In genomic region chr1:134411706-134412629, GRCm38 (mm10) we compare ENCODE assay signal across 28 mouse cellular contexts. TPM values are rescaled to one million over a fixed set of nuclear protein-coding genes. Genes with fewer than 3 reads are reported as not detected.
DNase-seq lines count a peak whose midpoint lies in the region; ATAC-seq and TF ChIP-seq lines count a peak whose summit lies in the region.
"Had no signal": no experiment of that assay in that cellular context is flagged by ENCODE, and none has a peak within 500 bp of the region (broad histone marks: within the 10 kb centered on the region; RNA-seq: fewer than 3 reads in every experiment).

No protein-coding gene starts in this region.

- WGBS in liver, postnatal 0 days (ENCODE audit: insufficient replicate concordance), result 84% methylated on average over 9 of the region's 9 CpGs
- WGBS in liver, embryonic 12.5 days (ENCODE audit: insufficient replicate concordance), result 85% methylated on average over 9 of the region's 9 CpGs

- no peak overlapping the region for H3K4me2 ChIP-seq in liver, postnatal 0 days (ENCODE audit: low read depth, low read length)
- H3K4me2 ChIP-seq in liver, embryonic 12.5 days, result no peak overlapping the region
- peak overlapping the region; percentile 57 for H3K4me2 ChIP-seq in myocyte (ENCODE audit: low read depth)
- H3K4me2 ChIP-seq: heart, embryonic 12.5 days; hindbrain, embryonic 13.5 days; kidney, embryonic 15.5 days had no signal

- peaks cover 26% of the 10 kb centered on the region for H3K36me3 ChIP-seq in liver, postnatal 0 days (replicated peaks; ENCODE audit: insufficient read depth, low read length)
- peaks cover 51% of the 10 kb centered on the region for H3K36me3 ChIP-seq in liver, embryonic 12.5 days
- H3K36me3 ChIP-seq in myocyte (ENCODE audit: control insufficient read depth, insufficient read depth), result peaks cover 61% of the 10 kb centered on the region

- no peak overlapping the region for H3K9ac ChIP-seq in liver, postnatal 0 days (replicated peaks)
- H3K9ac ChIP-seq in liver, embryonic 12.5 days, result no peak overlapping the region
- H3K9ac ChIP-seq: heart, embryonic 12.5 days; hindbrain, embryonic 13.5 days; kidney, embryonic 15.5 days had no signal

- peak; percentile 36 for TF ChIP-seq CTCF in liver, postnatal 0 days (IDR thresholded peaks at IDR 0.05; ENCODE audit: low read depth)

- no peak overlapping the region for H3K27ac ChIP-seq in liver, postnatal 0 days (ENCODE audit: low read depth)
- no peak overlapping the region for H3K27ac ChIP-seq in liver, embryonic 12.5 days
- H3K27ac ChIP-seq: hindbrain, embryonic 13.5 days; kidney, embryonic 15.5 days had no signal

- H3K79me2 ChIP-seq in myocyte (ENCODE audit: control insufficient read depth, insufficient read depth), result peaks cover 36% of the 10 kb centered on the region

- TF ChIP-seq POLR2A in myocyte (IDR thresholded peaks at IDR 0.05; ENCODE audit: insufficient read length, low read depth), result no peak

- H3K4me1 ChIP-seq in liver, postnatal 0 days (ENCODE audit: insufficient read depth), result peaks cover 15% of the 10 kb centered on the region
- peaks cover 22% of the 10 kb centered on the region for H3K4me1 ChIP-seq in liver, embryonic 12.5 days

- ATAC-seq in liver, postnatal 0 days, result no peak
- no peak for ATAC-seq in liver, embryonic 12.5 days
- ATAC-seq: Patski had no signal

- no peaks in the 10 kb centered on the region for H3K27me3 ChIP-seq in liver, postnatal 0 days (ENCODE audit: insufficient read depth, low read length)
- no peaks in the 10 kb centered on the region for H3K27me3 ChIP-seq in liver, embryonic 12.5 days (replicated peaks)
- no peaks in the 10 kb centered on the region for H3K27me3 ChIP-seq in myocyte (ENCODE audit: control insufficient read depth, insufficient read depth, insufficient read length)
- H3K27me3 ChIP-seq: CH12.LX; heart, embryonic 12.5 days; hindbrain, embryonic 13.5 days; kidney, embryonic 15.5 days; Patski had no signal

- H3ac ChIP-seq in myocyte (ENCODE audit: control insufficient read depth, insufficient read length), result no peak overlapping the region

- H3K4me3 ChIP-seq in liver, postnatal 0 days (ENCODE audit: low read depth, low read length), result no peak overlapping the region
- no peak overlapping the region for H3K4me3 ChIP-seq in liver, embryonic 12.5 days
- no peak overlapping the region for H3K4me3 ChIP-seq in myocyte
- H3K4me3 ChIP-seq: heart, embryonic 12.5 days; hindbrain, embryonic 13.5 days; kidney, embryonic 15.5 days had no signal

- TF ChIP-seq EP300 in liver, postnatal 0 days (IDR thresholded peaks at IDR 0.05; ENCODE audit: low read depth), result no peak

- H3K9me3 ChIP-seq in liver, postnatal 0 days (ENCODE audit: low read length), result no peaks in the 10 kb centered on the region
- no peaks in the 10 kb centered on the region for H3K9me3 ChIP-seq in liver, embryonic 12.5 days (replicated peaks)
- H3K9me3 ChIP-seq: heart, embryonic 12.5 days; hindbrain, embryonic 13.5 days; kidney, embryonic 15.5 days had no signal

- peak; percentile 67 for DNase-seq in gastrocnemius, adult 18-20 months (ENCODE audit: low spot score)
- DNase-seq in gastrocnemius, postnatal 4 days (ENCODE audit: low spot score in 2 of 2), result no peak
- DNase-seq in liver, postnatal 0 days, result no peak
- DNase-seq in NIH3T3 (ENCODE audit: low read depth), result peak; percentile 29
- DNase-seq in retina, embryonic 14.5 days (ENCODE audit: low spot score), result no peak
- no peak for DNase-seq in adrenal gland, postnatal 25 days
- DNase-seq: adrenal gland, postnatal 14 days; cerebellum, adult 11-12 months; cerebellum, postnatal 14 days; heart, postnatal 14 days; layer of hippocampus, postnatal 36 days; liver; lung, adult 18-20 months; lung, postnatal 4 days; thymus, adult 18-20 months had no signal

TF ChIP-seq in myocyte, 11 proteins besides CTCF, POLR2A, EP300 and RAD21:
- TF ChIP-seq MAX (IDR thresholded peaks at IDR 0.05; ENCODE audit: low read depth) (no peak), SRF (IDR thresholded peaks at IDR 0.05; ENCODE audit: control insufficient read depth, insufficient read length, low read depth) (no peak), POLR2AphosphoS2 (IDR thresholded peaks at IDR 0.05; ENCODE audit: insufficient read length, low read depth) (peak; percentile 81), MYOD1 (IDR thresholded peaks at IDR 0.05; ENCODE audit: control insufficient read depth in 1 of 3, insufficient read length in 2 of 3, low read depth in 2 of 3) (peak; percentile 52 to 89 (median 74)), USF1 (IDR thresholded peaks at IDR 0.05; ENCODE audit: low read depth) (no peak), REST (IDR thresholded peaks at IDR 0.05; ENCODE audit: insufficient read depth, insufficient read length) (no peak), MYOG (IDR thresholded peaks at IDR 0.05; ENCODE audit: control insufficient read depth in 1 of 3, insufficient read depth in 1 of 3, insufficient read length in 2 of 3, low read depth in 2 of 3) (peak; percentile 81 to 93 (median 90)), TCF3 (IDR thresholded peaks at IDR 0.05; ENCODE audit: insufficient read length, low read depth) (no peak), CEBPB (IDR thresholded peaks at IDR 0.05; ENCODE audit: insufficient read depth, poor library complexity, severe bottlenecking) (no peak), TCF12 (IDR thresholded peaks at IDR 0.05; ENCODE audit: insufficient read depth, poor library complexity, severe bottlenecking) (peak; percentile 70), E2F4 (IDR thresholded peaks at IDR 0.05; ENCODE audit: insufficient read depth) (no peak)

RNA-seq across cellular contexts. Expression of gene Adipor1, which starts 3.2 kb away (rescaled TPM):
- total RNA-seq in gastrocnemius, adult 18-20 months (2021), result 100 to 1,000 TPM; 184 to 193 TPM
- 10 to 100 TPM; 96.9 to 97.4 TPM for total RNA-seq in gastrocnemius, postnatal 4 days (2021)
- polyA plus RNA-seq in liver, postnatal 0 days (2015; fragmentation: Nextera tagmentation; extraction: Ambion mirVana), result 93.5 and 98.9 TPM in 2 replicates
- 113 and 114 TPM in 2 replicates for polyA plus RNA-seq in liver, embryonic 12.5 days (2016; fragmentation: Nextera tagmentation; extraction: Ambion mirVana)
- polyA plus RNA-seq in myocyte (2012; fragmentation: generic; extraction: Trizol), result 87.9 TPM
- total RNA-seq in adrenal gland, postnatal 25 days (2021), result 129 and 132 TPM in 2 replicates

RNA-seq across cellular contexts. Expression of gene Cyb5r1, which starts 6.6 kb away (rescaled TPM):
- total RNA-seq in gastrocnemius, adult 18-20 months (2021), result 10 to 100 TPM; 80.0 to 84.8 TPM
- 10 to 100 TPM; 75.7 to 88.5 TPM for total RNA-seq in gastrocnemius, postnatal 4 days (2021)
- polyA plus RNA-seq in liver, postnatal 0 days (2015; fragmentation: Nextera tagmentation; extraction: Ambion mirVana), result 7.7 and 8.2 TPM in 2 replicates
- 23.0 and 24.8 TPM in 2 replicates for polyA plus RNA-seq in liver, embryonic 12.5 days (2016; fragmentation: Nextera tagmentation; extraction: Ambion mirVana)
- polyA plus RNA-seq in myocyte (2012; fragmentation: generic; extraction: Trizol), result 452 TPM
- total RNA-seq in adrenal gland, postnatal 25 days (2021), result 51.2 and 62.0 TPM in 2 replicates

RNA-seq across cellular contexts. Expression of gene 4933406M09Rik, which starts 26.2 kb away (rescaled TPM):
- not detected for total RNA-seq in gastrocnemius, adult 18-20 months (2021)
- not detected for total RNA-seq in gastrocnemius, postnatal 4 days (2021)
- not detected in 2 replicates for polyA plus RNA-seq in liver, postnatal 0 days (2015; fragmentation: Nextera tagmentation; extraction: Ambion mirVana)
- not detected in 2 replicates for polyA plus RNA-seq in liver, embryonic 12.5 days (2016; fragmentation: Nextera tagmentation; extraction: Ambion mirVana)
- not detected for polyA plus RNA-seq in myocyte (2012; fragmentation: generic; extraction: Trizol)
- not detected in 2 replicates for total RNA-seq in adrenal gland, postnatal 25 days (2021)
- total RNA-seq: adrenal gland, postnatal 14 days; CH12.LX; gastrocnemius, postnatal 36 days; heart, postnatal 14 days; layer of hippocampus, postnatal 36 days; left cerebral cortex, postnatal 25 days had no signal
- polyA plus RNA-seq: forebrain, embryonic 11.5 days; heart, embryonic 12.5 days; hindbrain, embryonic 13.5 days; intestine, embryonic 14.5 days; kidney, embryonic 15.5 days; neural tube, embryonic 11.5 days; Patski; small intestine, adult 2 months had no signal

RNA-seq across cellular contexts. Expression of gene Klhl12, which starts 43.4 kb away (rescaled TPM):
- 10 to 100 TPM; 18.0 to 20.3 TPM for total RNA-seq in gastrocnemius, adult 18-20 months (2021)
- total RNA-seq in gastrocnemius, postnatal 4 days (2021), result 10 to 100 TPM; 12.5 to 16.1 TPM
- polyA plus RNA-seq in liver, postnatal 0 days (2015; fragmentation: Nextera tagmentation; extraction: Ambion mirVana), result 12.3 and 13.2 TPM in 2 replicates
- polyA plus RNA-seq in liver, embryonic 12.5 days (2016; fragmentation: Nextera tagmentation; extraction: Ambion mirVana), result 40.2 and 41.7 TPM in 2 replicates
- 11.3 TPM for polyA plus RNA-seq in myocyte (2012; fragmentation: generic; extraction: Trizol)
- total RNA-seq in adrenal gland, postnatal 25 days (2021), result 20.1 and 24.9 TPM in 2 replicates

RNA-seq across cellular contexts. Expression of gene Tmem183a, which starts 50.2 kb away (rescaled TPM):
- total RNA-seq in gastrocnemius, adult 18-20 months (2021), result 10 to 100 TPM; 10.1 to 10.4 TPM
- total RNA-seq in gastrocnemius, postnatal 4 days (2021), result 10 to 100 TPM; 26.9 to 35.5 TPM
- 44.1 and 46.1 TPM in 2 replicates for polyA plus RNA-seq in liver, postnatal 0 days (2015; fragmentation: Nextera tagmentation; extraction: Ambion mirVana)
- 62.9 and 69.7 TPM in 2 replicates for polyA plus RNA-seq in liver, embryonic 12.5 days (2016; fragmentation: Nextera tagmentation; extraction: Ambion mirVana)
- 67.3 TPM for polyA plus RNA-seq in myocyte (2012; fragmentation: generic; extraction: Trizol)
- 47.2 and 56.3 TPM in 2 replicates for total RNA-seq in adrenal gland, postnatal 25 days (2021)

Comparison
In these comparisons a context has a peak if more than half of its experiments do, and no peak if none do; other contexts are left out.
1. DNase-seq: peak in gastrocnemius, adult 18-20 months (single experiment) and NIH3T3 (single experiment); none in gastrocnemius, postnatal 4 days (0 of 2), liver, postnatal 0 days (single experiment), retina, embryonic 14.5 days (single experiment) and adrenal gland, postnatal 25 days (single experiment).